Mouse (Mus musculus) heart, embryonic 15.5 days (tissue): Measurements from ENCODE around the gene 5730409E04Rik. TPM values are rescaled to one million over a fixed set of nuclear protein-coding genes. Genes with fewer than 3 reads are reported as not detected.
A peak's percentile ranks its signal among the peaks of the same experiment; 100 is the strongest.

Experiments
- ATAC-seq: fragments of 200-750 bp; cut with Nextera tagmentation; replicated peaks from 2 replicates; pipeline ENCODE4 v1.8.0; 2017; ENCODE audit warnings: low read depth, moderate TSS enrichment; ENCODE audit not compliant: insufficient number of reproducible peaks, insufficient read depth, low FRiP score
- H3K27ac ChIP-seq: fragments of 300-500 bp; sonication (generic); 2 replicates; pipeline ENCODE4 v1.5.1; 2015; ENCODE audit warnings: mild to moderate bottlenecking, inconsistent platforms
- H3K27me3 ChIP-seq: fragments of 300-500 bp; sonication (generic); 2 replicates; pipeline ENCODE4 v1.6.1; 2015; ENCODE audit warnings: inconsistent platforms
- H3K36me3 ChIP-seq: fragments of 300-500 bp; sonication (generic); 2 replicates; pipeline ENCODE4 v1.6.1; 2015; ENCODE audit warnings: mild to moderate bottlenecking, inconsistent platforms
- H3K4me1 ChIP-seq: fragments of 300-500 bp; sonication (generic); replicated peaks from 2 replicates; pipeline ENCODE4 v1.6.1; 2015; ENCODE audit warnings: inconsistent platforms
- H3K4me2 ChIP-seq: fragments of 300-500 bp; sonication (generic); 2 replicates; pipeline ENCODE4 v1.6.1; 2015; ENCODE audit warnings: inconsistent platforms, mild to moderate bottlenecking, moderate library complexity
- H3K4me3 ChIP-seq: fragments of 300-500 bp; sonication (generic); 2 replicates; pipeline ENCODE4 v1.5.1; 2015; ENCODE audit warnings: mild to moderate bottlenecking, inconsistent platforms
- H3K9ac ChIP-seq: fragments of 300-500 bp; sonication (generic); 2 replicates; pipeline ENCODE4 v1.6.1; 2015; ENCODE audit warnings: mild to moderate bottlenecking, inconsistent platforms
- H3K9me3 ChIP-seq: fragments of 300-500 bp; sonication (generic); replicated peaks from 2 replicates; pipeline ENCODE4 v1.6.1; 2016; ENCODE audit warnings: inconsistent platforms
- WGBS: fragments of 180-500 bp; shearing (Covaris S2); methylation state at CpG from one replicate; pipeline ENCODE4 v1.1.7; 2015; ENCODE audit warnings: mixed read lengths; 5-methylcytosine and 5-hydroxymethylcytosine counted together
- polyA plus RNA-seq: library from polyadenylated mRNA; unstranded; fragments of >200 nt; fragmentation: Nextera tagmentation; extraction: Ambion mirVana; gene quantifications from 2 replicates; pipeline ENCODE4 v1.2.1, GENCODE M21; 2015

Gene 5730409E04Rik
- polyA plus RNA-seq = 1.8 and 2.4 TPM in 2 replicates

GRCm38 (mm10) chr4:126609606-126610181 lies at the start of gene 5730409E04Rik:
TSS of gene 5730409E04Rik (plus strand) at chr4:126609818.
- H3K9ac ChIP-seq = peak within 1 kb of the TSS; percentile 81
- peak within 1 kb of the TSS; percentile 80 for H3K4me3 ChIP-seq
- 0 out of 2 replicates have a peak, but pooled peaks cover 3% of the 10 kb centered on the region for H3K4me1 ChIP-seq
- no peaks in the 10 kb centered on the region; the same call in 1 of the 2 replicates for H3K36me3 ChIP-seq
- ATAC-seq = peak; percentile 80
- no peaks in the 10 kb centered on the region for H3K9me3 ChIP-seq
- WGBS = 1% methylated on average over 48 of the region's 48 CpGs
- peak within 1 kb of the TSS; percentile 96 for H3K4me2 ChIP-seq
- no peaks in the 10 kb centered on the region for H3K27me3 ChIP-seq
- peak within 1 kb of the TSS; percentile 45; the same call in 1 of the 2 replicates for H3K27ac ChIP-seq

GRCm38 (mm10) chr4:126563798-126564197 lies 45.8 kb upstream of the 5730409E04Rik start:
- peaks cover 59% of the 10 kb centered on the region for H3K36me3 ChIP-seq
- 89% methylated on average over 6 of the region's 6 CpGs for WGBS

DNA sequence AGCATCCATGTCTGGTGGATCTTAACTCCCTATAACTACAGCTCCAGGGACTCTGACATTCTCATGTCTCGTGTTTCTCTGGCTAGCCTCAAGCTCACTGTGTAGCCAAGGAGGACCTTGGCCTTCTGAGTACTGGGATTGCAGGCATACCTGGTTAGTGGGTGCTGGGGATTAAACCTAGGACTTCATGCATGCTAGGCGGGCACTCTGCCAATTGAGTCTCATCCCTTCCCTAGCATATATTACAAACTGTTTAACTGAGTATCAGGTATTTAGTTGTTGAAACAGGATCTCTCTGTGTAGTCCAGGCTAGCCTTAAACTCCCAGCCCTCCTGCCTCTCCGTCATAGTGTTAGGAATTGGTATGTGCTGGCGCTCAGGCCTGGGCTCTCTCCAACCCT lies 42.4 kb upstream of the 5730409E04Rik start:
- Histone ChIP-seq H3K36me3 (peaks cover 65% of the 10 kb centered on the region), H3K9ac (no peak overlapping the region), H3K27me3 (no peaks in the 10 kb centered on the region), H3K4me3 (no peak overlapping the region), H3K4me2 (no peak overlapping the region), H3K27ac (no peak overlapping the region), H3K9me3 (no peaks in the 10 kb centered on the region), H3K4me1 (no peaks in the 10 kb centered on the region)
- no peak for ATAC-seq
- 91% methylated on average over 4 of the region's 4 CpGs for WGBS

More at GRCm38 (mm10) chr4:126563798-126564197, 45.8 kb upstream of the 5730409E04Rik start:
- H3K27ac ChIP-seq = no peak overlapping the region
- H3K9me3 ChIP-seq = no peaks in the 10 kb centered on the region
- ATAC-seq = no peak
- H3K9ac ChIP-seq = no peak overlapping the region
- H3K4me2 ChIP-seq = no peak overlapping the region
- H3K4me3 ChIP-seq = no peak overlapping the region
- no peaks in the 10 kb centered on the region for H3K4me1 ChIP-seq
- H3K27me3 ChIP-seq = no peaks in the 10 kb centered on the region

DNA sequence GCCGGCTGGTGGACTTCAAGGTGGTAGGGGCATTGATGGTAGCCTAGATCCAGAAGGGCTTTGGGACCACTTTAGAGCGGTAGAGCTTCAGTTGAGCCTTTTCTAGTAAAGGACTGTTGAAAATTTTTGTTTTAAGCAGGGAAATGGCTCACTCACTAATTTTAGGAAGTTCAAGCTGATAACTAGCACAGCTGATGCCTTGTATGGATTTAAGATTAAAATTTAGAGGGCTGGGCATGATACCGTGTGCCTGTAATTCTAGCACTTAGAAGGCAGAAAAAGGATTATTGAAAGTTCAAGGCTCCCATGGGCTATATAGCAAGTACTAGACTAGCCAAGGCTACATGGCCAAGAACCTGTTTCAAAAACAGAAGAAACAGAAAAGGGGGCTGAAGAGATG lies 39.8 kb upstream of the 5730409E04Rik start:
- Histone ChIP-seq H3K36me3 (peaks cover 75% of the 10 kb centered on the region), H3K27ac (no peak overlapping the region), H3K4me2 (no peak overlapping the region), H3K9me3 (no peaks in the 10 kb centered on the region), H3K27me3 (no peaks in the 10 kb centered on the region), H3K9ac (no peak overlapping the region), H3K4me1 (no peaks in the 10 kb centered on the region), H3K4me3 (no peak overlapping the region)
- 89% methylated on average over 3 of the region's 3 CpGs for WGBS
- ATAC-seq = no peak

- no peak overlapping the region for H3K27ac ChIP-seq
- 92% methylated on average over 5 of the region's 5 CpGs for WGBS
- no peaks in the 10 kb centered on the region for H3K4me1 ChIP-seq
- no peak overlapping the region for H3K4me3 ChIP-seq
- H3K27me3 ChIP-seq = no peaks in the 10 kb centered on the region
- no peak overlapping the region for H3K9ac ChIP-seq
- no peaks in the 10 kb centered on the region for H3K9me3 ChIP-seq
- H3K4me2 ChIP-seq = no peak overlapping the region
- peaks cover 93% of the 10 kb centered on the region for H3K36me3 ChIP-seq
- no peak for ATAC-seq
Measured at GRCm38 (mm10) chr4:126576281-126576680, 33.3 kb upstream of the 5730409E04Rik start.

DNA sequence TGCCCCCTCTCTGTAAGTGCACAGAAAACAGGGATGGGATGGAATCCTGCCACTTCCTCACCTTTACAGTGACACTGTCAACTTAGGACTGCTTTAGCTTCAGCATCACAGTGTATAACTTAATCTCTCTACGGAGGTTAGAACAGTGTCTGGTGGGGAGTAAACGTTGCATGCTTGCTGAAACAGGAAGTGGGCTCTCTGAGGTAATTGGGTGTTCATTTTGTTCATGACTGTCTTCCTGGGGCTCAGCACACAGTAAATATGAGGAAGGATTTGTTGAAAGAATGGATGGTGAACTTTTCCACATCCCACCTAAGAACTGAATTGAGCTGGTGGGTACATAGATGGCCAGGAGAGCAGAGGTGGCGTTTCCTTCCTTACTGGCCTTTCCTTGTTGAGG lies 31.7 kb upstream of the 5730409E04Rik start:
- Histone ChIP-seq H3K4me2 (no peak overlapping the region), H3K9me3 (no peaks in the 10 kb centered on the region), H3K4me3 (no peak overlapping the region), H3K27ac (no peak overlapping the region), H3K4me1 (no peaks in the 10 kb centered on the region), H3K27me3 (no peaks in the 10 kb centered on the region), H3K9ac (no peak overlapping the region), H3K36me3 (peaks cover 87% of the 10 kb centered on the region)
- WGBS = 84% methylated on average over 3 of the region's 3 CpGs
- ATAC-seq = no peak

DNA sequence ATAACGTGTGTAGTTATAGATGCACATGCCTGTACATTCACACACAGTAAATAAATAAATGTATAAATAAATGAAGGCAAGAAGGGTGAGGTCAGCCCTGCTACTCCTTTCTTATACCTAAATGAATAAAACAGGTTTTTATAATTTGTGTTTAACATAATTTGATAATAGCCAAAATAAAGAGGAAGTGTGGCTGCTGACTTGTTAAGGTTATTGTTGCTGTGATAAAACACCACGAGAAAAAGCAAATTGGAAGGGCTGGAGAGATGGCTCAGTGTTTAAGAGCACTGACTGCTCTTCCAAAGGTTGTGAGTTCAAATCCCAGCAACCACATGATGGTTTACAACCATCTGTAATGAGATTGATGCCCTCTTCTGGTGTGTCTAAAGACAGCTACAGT lies 30.5 kb upstream of the 5730409E04Rik start:
- Histone ChIP-seq H3K4me3 (no peak overlapping the region), H3K36me3 (peaks cover 76% of the 10 kb centered on the region), H3K9me3 (no peaks in the 10 kb centered on the region), H3K9ac (no peak overlapping the region), H3K4me1 (no peaks in the 10 kb centered on the region), H3K27ac (no peak overlapping the region), H3K27me3 (no peaks in the 10 kb centered on the region), H3K4me2 (no peak overlapping the region)
- WGBS = 92% methylated on average over 2 of the region's 2 CpGs
- ATAC-seq = no peak

- Histone ChIP-seq H3K4me2 (no peak overlapping the region), H3K36me3 (peaks cover 55% of the 10 kb centered on the region), H3K4me3 (no peak overlapping the region), H3K9ac (no peak overlapping the region), H3K4me1 (no peaks in the 10 kb centered on the region), H3K9me3 (no peaks in the 10 kb centered on the region), H3K27ac (no peak overlapping the region), H3K27me3 (no peaks in the 10 kb centered on the region)
- ATAC-seq = no peak
- 93% methylated on average over 13 of the region's 13 CpGs for WGBS
Measured at GRCm38 (mm10) chr4:126585739-126586138, 23.9 kb upstream of the 5730409E04Rik start.

DNA sequence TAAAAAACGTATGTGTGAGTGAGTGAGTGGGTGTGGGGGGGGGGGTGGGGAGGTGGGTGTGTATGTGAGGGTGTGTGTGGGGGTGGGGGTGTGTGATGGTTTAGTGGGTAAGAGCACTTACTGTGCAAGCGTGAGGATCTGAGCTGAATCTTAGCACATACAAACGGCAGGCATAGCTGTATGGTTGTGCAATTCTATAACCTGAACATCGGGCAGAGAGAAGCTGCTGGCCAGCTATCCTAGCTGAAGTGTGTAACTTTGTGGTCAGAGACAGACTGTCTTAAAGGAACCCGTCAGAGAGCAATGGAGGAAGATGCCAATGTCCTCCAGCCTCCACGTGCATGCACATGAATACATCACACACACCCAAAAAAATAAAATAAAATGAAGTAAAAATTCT lies 17.6 kb upstream of the 5730409E04Rik start:
- WGBS = 86% methylated on average over 6 of the region's 6 CpGs
- peaks cover 39% of the 10 kb centered on the region for H3K36me3 ChIP-seq
- H3K27ac ChIP-seq = no peak overlapping the region
- H3K9me3 ChIP-seq = no peaks in the 10 kb centered on the region
- H3K9ac ChIP-seq = no peak overlapping the region
- no peaks in the 10 kb centered on the region for H3K4me1 ChIP-seq
- H3K27me3 ChIP-seq = no peaks in the 10 kb centered on the region
- no peak for ATAC-seq
- H3K4me2 ChIP-seq = no peak overlapping the region
- no peak overlapping the region for H3K4me3 ChIP-seq

- no peak overlapping the region for H3K4me3 ChIP-seq
- no peak overlapping the region for H3K9ac ChIP-seq
- no peaks in the 10 kb centered on the region for H3K27me3 ChIP-seq
- no peaks in the 10 kb centered on the region for H3K36me3 ChIP-seq
- no peaks in the 10 kb centered on the region for H3K9me3 ChIP-seq
- no peak overlapping the region for H3K4me2 ChIP-seq
- H3K4me1 ChIP-seq = peaks cover 11% of the 10 kb centered on the region
- no peak for ATAC-seq
- no peak overlapping the region for H3K27ac ChIP-seq
- 27% methylated on average over 8 of the region's 8 CpGs for WGBS
Measured at GRCm38 (mm10) chr4:126599971-126600754, 9.5 kb upstream of the 5730409E04Rik start.

GRCm38 (mm10) chr4:126601597-126602444 lies 7.8 kb upstream of the 5730409E04Rik start:
- no peaks in the 10 kb centered on the region for H3K27me3 ChIP-seq
- WGBS = 24% methylated on average over 19 of the region's 22 CpGs
- peak overlapping the region; percentile 14; the same call in 1 of the 2 replicates for H3K4me3 ChIP-seq
- H3K36me3 ChIP-seq = no peaks in the 10 kb centered on the region
- no peaks in the 10 kb centered on the region for H3K9me3 ChIP-seq
- ATAC-seq = no peak; the same call in 1 of the 2 replicates
- H3K27ac ChIP-seq = no peak overlapping the region
- H3K4me1 ChIP-seq = peaks cover 11% of the 10 kb centered on the region
- peak overlapping the region; percentile 54 for H3K4me2 ChIP-seq
- no peak overlapping the region for H3K9ac ChIP-seq
